Mouse (Mus musculus) cerebellum, postnatal 36 days (tissue): Measurements from ENCODE around the gene Tmem51.
A peak's percentile ranks its signal among the peaks of the same experiment; 100 is the strongest.
"Not testable (repeated sequence)": the region's sequence is repeated elsewhere in the genome, so short reads cannot be mapped to it uniquely, and the experiment has no call there.

Source experiments
- DNase-seq, 2 experiments: peaks; one replicate each; pipeline ENCODE4 v3.0.0; 2021 to 2022; ENCODE audit warnings: mixed read lengths in 2 of 2

Tmem51 gene

GRCm38 (mm10) chr4:142059113-142059840, 24.8 kb downstream of the Tmem51 start:
- no peak for DNase-seq

DNA sequence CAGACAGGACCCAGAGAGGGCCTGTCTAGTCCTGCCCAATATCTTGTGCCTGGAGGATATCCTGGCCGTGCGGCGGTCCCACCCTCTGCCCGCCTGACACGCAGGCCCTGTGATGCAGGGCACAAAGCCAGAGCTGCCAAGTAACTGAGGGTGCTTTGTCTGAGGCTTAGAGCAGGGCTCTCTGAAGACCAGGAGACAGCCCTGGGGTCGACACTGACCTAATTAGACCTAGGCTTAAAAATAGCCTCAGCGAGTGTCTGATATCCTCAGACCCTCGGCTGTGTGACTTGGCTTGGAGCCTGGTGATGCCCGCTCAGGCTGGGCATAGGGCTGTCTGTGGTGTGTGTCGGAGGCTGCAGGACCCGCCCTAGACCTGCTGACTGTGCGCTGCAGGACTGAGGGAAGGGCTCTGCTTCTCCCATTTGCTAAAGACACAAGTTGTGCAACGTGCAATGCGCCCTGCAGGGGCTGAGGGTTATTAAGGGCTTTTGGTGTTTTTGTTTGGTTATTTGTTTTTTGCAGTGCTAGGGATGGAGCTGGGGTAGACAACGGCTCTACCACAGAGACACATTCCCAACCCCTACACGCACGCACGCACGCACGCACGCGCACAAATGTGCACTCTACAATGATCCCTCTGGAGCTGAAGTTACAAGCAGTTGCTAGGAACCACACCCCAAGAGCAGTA, 26.4 kb downstream of the Tmem51 start:
- DNase-seq: peak in 1 of 2 experiments; percentile 54

DNA sequence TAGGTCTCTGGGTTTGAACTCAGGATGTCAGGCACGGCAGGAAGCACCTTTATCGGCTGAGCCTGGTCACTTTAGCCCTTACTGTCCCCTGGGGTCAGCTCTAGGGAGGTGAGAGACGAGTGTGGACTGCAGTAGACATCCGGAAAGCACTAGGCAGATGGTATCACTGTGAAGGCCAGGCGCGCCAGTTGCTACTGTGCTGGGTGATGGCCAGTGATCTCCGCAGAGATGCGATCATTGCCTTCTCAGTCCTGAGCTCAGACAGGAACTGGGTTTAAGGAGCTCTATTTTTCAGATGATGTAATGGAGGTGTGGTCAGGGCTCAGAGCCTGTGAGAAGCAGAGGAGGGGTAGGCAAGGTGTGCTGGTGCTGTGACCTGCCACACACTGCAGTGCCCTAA, 28.5 kb downstream of the Tmem51 start:
- peak; percentile 75 to 79 for DNase-seq

- no peak for DNase-seq
Measured at GRCm38 (mm10) chr4:142054580-142054979, 29.5 kb downstream of the Tmem51 start.

DNA sequence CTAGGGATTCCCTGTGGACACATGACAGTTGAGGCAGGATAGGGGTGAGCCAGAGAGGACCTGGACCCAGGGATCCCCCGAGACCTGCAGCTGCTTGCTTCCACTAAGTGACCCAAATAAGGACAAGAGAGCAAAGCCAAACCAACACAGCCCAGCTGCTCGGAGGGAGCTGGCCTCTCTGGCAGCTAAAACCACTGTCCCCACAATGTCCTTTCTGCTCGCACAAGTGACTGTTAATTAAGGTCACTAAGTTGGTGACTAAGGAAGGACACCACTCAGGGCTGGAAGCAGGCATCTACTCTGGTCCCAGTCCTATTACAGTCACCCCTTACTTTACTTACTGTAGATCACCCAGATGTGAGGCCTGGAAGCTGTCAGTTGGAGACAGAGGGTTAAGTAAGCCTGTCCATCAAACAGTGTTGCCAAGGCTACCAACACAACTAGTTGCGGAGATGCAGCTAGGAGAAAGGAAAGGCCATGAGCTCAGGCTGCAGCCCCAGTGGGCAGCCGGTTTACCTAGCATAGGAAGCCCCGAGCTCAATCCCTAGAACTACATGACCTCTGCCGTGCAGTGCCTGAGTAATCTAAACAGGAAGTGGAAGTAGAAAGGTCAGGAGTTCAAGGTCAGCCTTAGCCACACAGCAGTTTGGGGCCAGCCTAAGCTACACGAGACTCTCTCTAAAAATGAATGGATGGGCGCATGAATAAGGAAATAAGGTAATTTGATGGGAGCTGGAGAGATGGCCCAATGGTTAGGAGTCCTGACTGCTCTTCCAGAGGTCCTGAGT, 30.2 kb downstream of the Tmem51 start:
- DNase-seq: no peak

GRCm38 (mm10) chr4:142053261-142053660, 30.8 kb downstream of the Tmem51 start:
- DNase-seq: no peak

DNA sequence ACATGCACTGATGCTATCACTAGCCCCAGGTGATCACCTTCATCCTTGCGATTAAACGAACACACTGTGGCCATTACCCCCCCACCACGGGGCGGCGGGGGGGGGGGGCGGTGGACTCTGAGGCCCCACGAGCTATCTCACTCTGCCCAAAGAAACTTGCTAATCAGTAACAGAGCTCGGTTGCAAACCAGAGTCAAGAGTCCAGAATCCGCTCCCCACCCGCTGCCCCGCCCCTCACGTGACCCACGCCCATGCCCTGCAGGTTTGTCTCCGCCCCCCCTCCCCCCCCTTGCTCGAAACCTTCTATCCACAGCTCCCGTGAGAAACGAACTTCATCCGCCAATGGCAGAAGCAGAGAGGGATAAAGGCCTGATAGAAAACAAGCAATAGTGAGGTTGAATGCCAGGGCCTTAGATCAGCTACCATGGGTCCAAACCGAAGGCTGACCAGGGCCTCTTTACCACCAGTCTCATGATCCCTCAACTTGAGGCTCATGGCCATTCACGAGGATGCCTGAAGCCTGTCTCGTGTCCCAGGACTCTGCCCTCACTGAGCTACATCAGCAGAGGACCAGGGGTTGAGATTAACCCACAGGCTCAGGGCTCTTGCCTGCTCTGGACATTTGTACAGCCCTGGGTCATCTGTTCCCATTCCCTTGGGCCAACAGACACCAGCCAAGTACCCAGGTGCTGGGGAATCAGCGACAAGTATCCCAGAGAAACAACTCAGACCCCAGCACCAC, 31.5 kb downstream of the Tmem51 start:
- DNase-seq: peak in 1 of 2 experiments; percentile 2

GRCm38 (mm10) chr4:142051883-142052282, 32.2 kb downstream of the Tmem51 start:
- DNase-seq: not testable (repeated sequence)

DNA sequence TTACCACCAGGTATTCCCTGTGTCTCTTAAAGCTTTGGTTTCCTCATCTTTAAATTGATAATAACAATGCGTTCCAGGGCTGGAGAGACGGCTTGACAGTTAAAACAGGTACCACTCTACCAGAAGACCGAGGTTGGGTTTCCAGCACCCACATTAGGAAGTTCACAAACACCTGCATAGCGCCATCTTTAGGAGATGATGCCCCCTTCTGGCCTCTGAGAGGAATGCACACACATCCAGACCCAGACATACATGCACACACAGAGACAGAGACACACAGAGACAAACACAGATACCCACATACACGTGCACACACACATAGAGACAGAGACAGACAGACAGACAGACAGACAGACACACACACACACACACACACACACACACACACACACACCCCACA, 34.1 kb downstream of the Tmem51 start:
- no peak for DNase-seq

GRCm38 (mm10) chr4:142048391-142048790, 35.7 kb downstream of the Tmem51 start:
- no peak for DNase-seq

- no peak for DNase-seq
Measured at GRCm38 (mm10) chr4:142047005-142047404, 37.1 kb downstream of the Tmem51 start.

GRCm38 (mm10) chr4:142046496-142046895, 37.6 kb downstream of the Tmem51 start:
- DNase-seq: no peak

DNA sequence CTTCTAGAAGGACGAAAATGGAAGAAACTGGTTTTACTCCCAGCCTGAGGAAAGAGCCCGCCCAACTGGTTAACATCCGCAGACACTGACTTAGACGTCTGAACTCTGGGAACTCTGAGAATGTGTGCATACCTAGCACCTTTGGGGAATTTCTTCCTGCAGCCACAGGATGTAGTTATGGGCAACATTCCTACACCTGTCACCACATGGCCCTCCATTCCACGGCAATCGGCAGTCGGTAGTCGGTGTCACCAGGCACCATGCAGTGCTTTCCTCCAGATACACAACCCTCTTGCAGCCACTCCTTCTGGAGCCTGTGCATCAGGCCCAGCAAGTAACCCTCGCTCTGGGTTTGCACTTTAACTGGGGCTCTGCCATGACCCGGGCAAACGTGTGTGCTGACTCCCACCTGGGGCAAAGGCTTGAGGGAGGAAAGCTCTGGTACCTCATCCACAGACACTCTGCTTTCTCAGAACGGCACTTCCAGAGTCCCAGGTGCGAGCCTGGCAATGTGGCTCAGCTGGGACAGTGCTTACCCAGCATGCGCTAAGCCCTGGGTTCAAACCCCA, 38.4 kb downstream of the Tmem51 start:
- DNase-seq: no peak

- no peak for DNase-seq
Measured at GRCm38 (mm10) chr4:142044452-142044851, 39.7 kb downstream of the Tmem51 start.

- no peak for DNase-seq
Measured at GRCm38 (mm10) chr4:142039662-142040353, 44.3 kb downstream of the Tmem51 start.

DNA sequence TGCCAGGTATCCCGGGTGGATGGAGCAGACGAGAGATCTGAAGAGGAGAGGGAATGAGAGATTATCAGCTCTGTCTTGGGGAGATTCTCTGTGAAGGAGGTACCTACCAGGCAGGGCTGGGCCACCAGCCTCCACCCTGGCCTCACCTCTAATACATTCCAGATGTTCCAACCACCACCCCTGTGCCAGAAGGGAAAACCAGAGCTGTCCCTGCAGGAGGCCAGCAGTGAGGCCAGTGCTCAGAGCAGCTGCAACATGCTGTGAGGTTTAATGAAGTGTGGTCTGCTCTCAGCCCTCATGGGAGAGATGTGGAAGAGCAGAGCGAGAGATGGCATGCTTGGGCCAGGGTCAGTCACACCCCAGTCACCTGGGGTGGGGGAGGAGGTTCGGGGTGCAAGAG, 46.2 kb downstream of the Tmem51 start:
- no peak for DNase-seq

- DNase-seq: no peak
Measured at GRCm38 (mm10) chr4:142028533-142028932, 55.6 kb downstream of the Tmem51 start.

GRCm38 (mm10) chr4:142026965-142027364, 57.1 kb downstream of the Tmem51 start:
- DNase-seq: no peak

- no peak for DNase-seq
Measured at GRCm38 (mm10) chr4:142024536-142024935, 59.6 kb downstream of the Tmem51 start.

GRCm38 (mm10) chr4:142023166-142023565, 60.9 kb downstream of the Tmem51 start:
- no peak for DNase-seq

- no peak for DNase-seq
Measured at GRCm38 (mm10) chr4:142017686-142018085, 66.4 kb downstream of the Tmem51 start.
